Mouse (Mus musculus) kidney, adult 2 months (tissue): ENCODE results near the gene Mrpl55. TPM values are rescaled to one million over a fixed set of nuclear protein-coding genes. Genes with fewer than 3 reads are reported as not detected.

Experiments
- DNase-seq: peaks from one replicate; pipeline ENCODE4 v3.0.0; 2021
- H3K27ac ChIP-seq: fragments of 200-500 bp; 2 replicates; pipeline ENCODE4 v1.5.1; 2012; ENCODE audit warnings: low read depth, low read length, control low read depth, inconsistent platforms; ENCODE audit not compliant: insufficient read depth
- H3K27me3 ChIP-seq: fragments of 200-500 bp; replicated peaks from 2 replicates; pipeline ENCODE4 v1.6.1; 2012; ENCODE audit warnings: mild to moderate bottlenecking, moderate library complexity, low read length, inconsistent platforms; ENCODE audit not compliant: control insufficient read depth, insufficient read depth
- H3K36me3 ChIP-seq: fragments of 200-500 bp; 2 replicates; pipeline ENCODE4 v1.6.1; 2012; ENCODE audit warnings: mild to moderate bottlenecking, moderate library complexity, low read length, inconsistent platforms; ENCODE audit not compliant: control insufficient read depth, insufficient read depth
- H3K4me1 ChIP-seq: fragments of 200-500 bp; 2 replicates; pipeline ENCODE4 v1.6.1; 2011; ENCODE audit warnings: low read length; ENCODE audit not compliant: control insufficient read depth, insufficient read depth
- H3K4me3 ChIP-seq: fragments of 200-500 bp; 2 replicates; pipeline ENCODE4 v1.5.1; 2011; ENCODE audit warnings: mild to moderate bottlenecking, low read depth, low read length, control low read depth; ENCODE audit not compliant: insufficient read depth
- CTCF ChIP-seq: fragments of 200-500 bp; conservative IDR thresholded peaks from 2 replicates; pipeline ENCODE4 v1.5.1; 2011; ENCODE audit warnings: low read depth, mild to moderate bottlenecking, control low read depth, low read length, moderate library complexity, mixed read lengths; ENCODE audit not compliant: insufficient read depth, insufficient read length
- POLR2A ChIP-seq: fragments of 200-500 bp; IDR thresholded peaks from one replicate; pipeline ENCODE4 v1.6.1; 2011; ENCODE audit warnings: low read depth, low read length, control low read depth
- WGBS: fragments of 180-500 bp; shearing (Covaris S2); methylation state at CpG from one replicate; pipeline ENCODE4 v1.1.7; 2018; 5-methylcytosine and 5-hydroxymethylcytosine counted together
- polyA plus RNA-seq: library from polyadenylated mRNA; depleted of rRNA; stranded (reverse); fragments of >200 nt; gene quantifications from 2 replicates; pipeline ENCODE4 v1.2.3, GENCODE M21; 2012

Mrpl55 gene
- polyA plus RNA-seq, 1 experiment: 58.2 TPM

- 82% methylated on average over 12 of the region's 12 CpGs for WGBS
- Histone ChIP-seq H3K27ac (no peak overlapping the region), H3K27me3 (no peaks in the 10 kb centered on the region), H3K36me3 (0 out of 2 replicates have a peak, but pooled peaks cover 2% of the 10 kb centered on the region), H3K4me1 (peaks cover 14% of the 10 kb centered on the region; the same call in 1 of the 2 replicates), H3K4me3 (no peak overlapping the region)
- TF ChIP-seq POLR2A (no peak), CTCF (no peak)
- no peak for DNase-seq
Observed at GRCm38 (mm10) chr11:59212892-59213494, 10.7 kb downstream of the Mrpl55 start.

GRCm38 (mm10) chr11:59216955-59217354 lies 14.7 kb downstream of the Mrpl55 start:
- DNase-seq: no peak
- TF ChIP-seq POLR2A: no peak
- no peak for TF ChIP-seq CTCF
- Histone ChIP-seq H3K27me3 (no peaks in the 10 kb centered on the region), H3K27ac (no peak overlapping the region), H3K36me3 (no peaks in the 10 kb centered on the region), H3K4me1 (peaks cover 19% of the 10 kb centered on the region), H3K4me3 (no peak overlapping the region)
- 48% methylated on average over 3 of the region's 3 CpGs for WGBS

- Histone ChIP-seq H3K4me1 (peaks cover 31% of the 10 kb centered on the region), H3K27ac (peak overlapping the region; percentile 54), H3K36me3 (no peaks in the 10 kb centered on the region), H3K27me3 (no peaks in the 10 kb centered on the region), H3K4me3 (no peak overlapping the region)
- 56% methylated on average over 4 of the region's 4 CpGs for WGBS
- TF ChIP-seq POLR2A (no peak), CTCF (no peak)
- DNase-seq: peak; percentile 79
Observed at GRCm38 (mm10) chr11:59218389-59218998, 16.2 kb downstream of the Mrpl55 start.

GRCm38 (mm10) chr11:59219064-59219463 lies 16.8 kb downstream of the Mrpl55 start:
- TF ChIP-seq POLR2A: no peak
- TF ChIP-seq CTCF: peak; percentile 57
- peak overlapping the region; percentile 54 for H3K27ac ChIP-seq
- no peaks in the 10 kb centered on the region for H3K27me3 ChIP-seq
- H3K4me1 ChIP-seq: peaks cover 36% of the 10 kb centered on the region
- peak; percentile 44 for DNase-seq
- H3K36me3 ChIP-seq: no peaks in the 10 kb centered on the region
- no peak overlapping the region for H3K4me3 ChIP-seq

- Histone ChIP-seq H3K27me3 (no peaks in the 10 kb centered on the region), H3K27ac (no peak overlapping the region), H3K4me1 (peaks cover 49% of the 10 kb centered on the region), H3K36me3 (no peaks in the 10 kb centered on the region), H3K4me3 (no peak overlapping the region)
- TF ChIP-seq CTCF: no peak
- TF ChIP-seq POLR2A: no peak
- DNase-seq: no peak
Observed at GRCm38 (mm10) chr11:59221604-59222003, 19.3 kb downstream of the Mrpl55 start.

- no peak overlapping the region for H3K27ac ChIP-seq
- no peak overlapping the region for H3K4me3 ChIP-seq
- TF ChIP-seq CTCF (0 out of 2 replicates have a peak, but pooled peaks have one; percentile 19), POLR2A (no peak)
- 57% methylated on average over 4 of the region's 4 CpGs for WGBS
- DNase-seq: peak; percentile 57
- H3K36me3 ChIP-seq: no peaks in the 10 kb centered on the region
- no peaks in the 10 kb centered on the region for H3K27me3 ChIP-seq
- H3K4me1 ChIP-seq: peaks cover 50% of the 10 kb centered on the region
Observed at GRCm38 (mm10) chr11:59222306-59222705, 20.0 kb downstream of the Mrpl55 start.

GRCm38 (mm10) chr11:59224025-59224424 lies 21.7 kb downstream of the Mrpl55 start:
- no peak overlapping the region for H3K27ac ChIP-seq
- H3K36me3 ChIP-seq: no peaks in the 10 kb centered on the region
- no peak for TF ChIP-seq POLR2A
- no peak for TF ChIP-seq CTCF
- DNase-seq: no peak
- H3K4me3 ChIP-seq: no peak overlapping the region
- peaks cover 51% of the 10 kb centered on the region for H3K4me1 ChIP-seq
- WGBS: 69% methylated on average over 3 of the region's 3 CpGs
- no peaks in the 10 kb centered on the region for H3K27me3 ChIP-seq
